Mouse (Mus musculus): ENCODE measurements at regions not wholly inside any gene's neighbourhood (a gene's known extent, or its start where the extent isn't known, plus 50 kb on each side); places are given as distances from the start of the nearest gene placed in this dataset.
"Not testable (repeated sequence)": the region's sequence is repeated elsewhere in the genome, so short reads cannot be mapped to it uniquely, and the experiment has no call there.

- peak; percentile 98 for DNase-seq
These were observed 144.6 kb upstream of the Rbbp6 start for GRCm38 (mm10) chr7:122820587-122821535.

- DNase-seq = peak; percentile 90
These were observed 142.1 kb upstream of the Rbbp6 start for GRCm38 (mm10) chr7:122823429-122823828.

GRCm38 (mm10) chr7:122839091-122839490 lies 126.4 kb upstream of the Rbbp6 start:
- no peak for DNase-seq

DNA sequence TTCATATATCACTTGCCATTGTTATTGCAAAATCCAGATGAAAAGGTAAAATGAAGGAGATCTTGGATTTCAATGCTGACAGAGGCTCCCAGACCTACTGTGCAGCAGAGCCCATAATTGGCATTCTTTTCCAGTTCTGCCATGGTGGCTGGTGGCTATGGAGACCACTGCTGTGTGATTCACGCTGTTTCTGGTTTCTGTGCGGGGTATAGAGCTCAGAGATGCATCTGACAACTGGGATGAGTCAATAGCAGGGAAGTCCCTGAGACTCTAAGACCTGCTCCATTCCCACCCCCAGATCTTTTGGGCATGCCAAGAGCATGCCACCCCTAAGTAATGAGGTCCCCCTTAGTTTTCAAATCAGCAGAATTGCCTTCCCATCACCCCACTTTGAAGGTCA lies 120.7 kb upstream of the Rbbp6 start:
- no peak for DNase-seq

DNA sequence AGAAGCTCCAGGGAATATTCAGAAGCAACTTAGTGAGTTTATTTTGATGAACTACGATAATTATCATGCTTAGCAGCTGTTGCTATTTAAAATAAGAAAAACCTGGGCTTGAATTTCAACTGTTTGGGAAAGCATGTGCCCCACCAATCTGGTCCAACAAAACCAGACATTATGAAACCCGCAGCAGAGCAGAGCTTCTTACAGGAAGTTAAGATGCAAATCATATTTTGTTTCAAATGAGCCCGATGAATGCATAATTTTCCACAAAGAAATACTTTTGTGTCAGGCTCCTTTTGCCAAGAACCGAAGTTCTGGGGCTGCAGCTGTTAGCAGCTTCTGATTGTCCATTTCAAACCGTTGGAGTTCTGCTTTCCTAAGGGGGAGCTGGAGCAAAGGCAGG lies 118.1 kb upstream of the Rbbp6 start:
- no peak for DNase-seq

- peak; percentile 80 for DNase-seq
These were observed 92.1 kb upstream of the Rbbp6 start for GRCm38 (mm10) chr7:122873386-122873785.

DNA sequence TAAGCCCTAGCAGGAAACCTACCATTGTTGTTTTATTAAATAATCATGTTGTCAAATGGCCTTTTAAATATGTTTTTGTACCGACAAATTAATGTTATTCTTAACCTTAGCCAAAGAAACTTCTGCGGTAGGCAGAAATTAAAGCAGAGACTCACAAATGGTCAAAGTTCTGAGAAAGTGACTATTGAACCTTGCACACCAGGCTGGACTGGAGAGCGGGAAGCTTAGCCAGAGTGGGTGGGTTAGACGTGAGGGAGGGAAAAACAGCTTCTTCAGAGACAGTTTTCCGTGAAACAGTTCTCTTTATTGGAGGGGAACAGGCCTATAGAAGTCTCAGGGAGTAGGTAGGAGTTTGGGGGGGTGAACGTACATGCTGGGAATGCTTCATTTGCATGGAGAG lies 89.2 kb upstream of the Rbbp6 start:
- DNase-seq = no peak

DNA sequence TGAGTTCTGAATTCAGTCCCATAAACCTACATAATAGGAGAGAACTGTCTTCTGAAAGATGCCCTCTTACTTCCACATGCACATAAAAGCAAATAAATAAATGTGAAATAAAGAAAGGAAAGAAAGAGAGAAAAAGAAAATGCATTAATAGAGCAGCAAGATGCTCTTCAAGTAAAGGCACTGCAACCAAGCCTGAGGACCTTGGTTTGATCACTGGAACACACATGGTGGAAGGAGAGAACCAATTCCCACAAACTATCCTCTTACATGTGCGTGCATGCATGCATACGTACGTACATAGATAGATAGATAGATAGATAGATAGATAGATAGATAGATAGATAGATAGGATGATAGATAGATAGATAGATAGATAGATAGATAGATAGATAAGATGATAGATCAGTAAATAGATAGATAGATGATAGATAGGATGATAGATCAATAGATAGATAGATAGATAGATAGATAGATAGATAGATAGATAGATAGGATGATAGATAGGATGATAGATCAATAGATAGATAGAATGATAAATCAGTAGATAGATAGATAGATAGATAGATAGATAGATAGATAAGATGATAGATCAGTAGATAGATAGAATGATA lies 83.5 kb upstream of the Rbbp6 start:
- not testable (repeated sequence) for DNase-seq

DNA sequence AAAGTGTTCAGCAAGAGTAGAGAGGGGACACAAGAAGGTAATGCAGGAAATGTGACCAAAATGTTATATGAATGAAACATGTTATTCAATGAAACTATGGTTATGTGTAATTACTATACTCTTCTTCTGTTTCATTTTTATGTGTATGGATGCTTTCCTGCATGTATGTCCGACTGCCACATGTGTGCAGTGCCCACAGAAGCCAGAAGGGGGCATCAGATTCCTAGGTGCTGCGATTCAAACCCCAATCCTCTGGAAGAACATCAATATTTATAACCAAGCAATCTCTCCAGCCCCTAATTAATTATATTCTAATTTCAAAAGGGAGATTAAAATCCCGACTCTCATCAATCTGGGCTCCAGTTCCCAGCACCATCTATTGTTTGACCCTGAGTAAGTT lies 78.7 kb upstream of the Rbbp6 start:
- no peak for DNase-seq

DNA sequence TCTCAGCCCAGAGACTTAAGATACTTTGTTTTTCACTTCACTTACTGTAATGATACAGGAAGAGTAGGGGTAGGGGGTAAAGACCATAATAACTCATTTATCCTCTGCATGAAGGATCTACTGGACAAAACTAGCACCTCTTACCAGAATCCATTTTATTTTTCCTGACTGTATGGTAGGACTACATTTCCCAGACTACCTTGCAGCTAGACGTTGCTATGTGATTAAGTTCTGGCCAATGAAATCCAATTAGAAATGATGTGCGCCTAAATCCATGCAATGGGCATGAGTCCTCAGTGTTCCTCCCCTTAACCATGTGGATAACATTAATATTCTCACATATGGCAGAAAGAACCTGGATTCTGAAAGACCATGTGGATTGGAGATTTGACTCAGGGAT lies 68.3 kb upstream of the Rbbp6 start:
- no peak for DNase-seq

DNA sequence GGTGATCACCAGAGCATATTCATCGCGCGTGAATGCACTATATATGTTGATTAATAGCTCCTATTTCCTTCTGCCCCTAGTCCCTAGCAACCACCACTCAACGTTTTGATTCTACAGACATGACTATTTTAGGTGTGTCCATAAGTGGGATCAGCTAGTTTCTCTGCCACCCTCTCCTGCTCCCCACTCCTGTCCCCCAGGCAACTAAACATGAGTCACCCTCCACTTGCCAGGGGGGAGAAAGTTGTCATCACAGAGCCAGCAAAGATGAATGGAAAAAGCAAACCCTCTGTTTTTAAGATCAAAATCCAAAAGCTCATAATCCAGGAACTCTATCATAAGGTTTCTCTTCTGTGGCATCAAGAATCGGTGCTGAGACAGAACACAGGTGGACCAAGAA lies 59.4 kb upstream of the Rbbp6 start:
- DNase-seq = no peak

DNA sequence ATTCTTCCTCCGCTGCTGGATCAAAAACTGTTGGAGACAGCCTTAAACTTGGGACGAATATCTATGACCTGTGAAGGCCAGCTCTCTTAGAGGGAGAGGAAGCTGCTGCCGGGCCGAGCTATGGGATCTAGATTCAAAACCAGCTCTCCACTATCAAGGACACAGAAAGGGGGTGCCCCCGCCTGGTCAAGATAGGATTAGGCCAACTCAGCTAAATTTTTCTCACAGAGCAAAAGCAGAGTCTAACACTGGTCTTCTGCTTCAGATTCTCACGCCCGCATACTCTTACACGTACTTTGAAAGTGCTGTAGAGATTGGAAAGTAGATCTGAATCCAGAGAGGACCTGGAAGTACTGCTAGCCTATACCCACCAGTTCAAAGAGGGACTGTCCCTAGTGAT lies 56.2 kb upstream of the Rbbp6 start:
- DNase-seq = peak; percentile 64
